Mouse (Mus musculus) heart, adult 2 months (tissue): ENCODE results near the gene Jakmip3.

Experiments
- CTCF ChIP-seq: fragments of 200-600 bp; IDR thresholded peaks from 2 replicates; pipeline ENCODE4 v1.8.1; 2022; ENCODE audit warnings: antibody characterized with exemption, mild to moderate bottlenecking, moderate library complexity
- EP300 ChIP-seq: fragments of 200-500 bp; IDR thresholded peaks from 2 replicates; pipeline ENCODE4 v1.6.1; 2011; ENCODE audit warnings: low read depth, low read length, control low read depth; ENCODE audit not compliant: insufficient read depth
- POLR2A ChIP-seq: fragments of 200-500 bp; IDR thresholded peaks from 2 replicates; pipeline ENCODE4 v1.6.1; 2011; ENCODE audit warnings: mild to moderate bottlenecking, low read depth, low read length, control low read depth; ENCODE audit not compliant: insufficient read depth

DNA sequence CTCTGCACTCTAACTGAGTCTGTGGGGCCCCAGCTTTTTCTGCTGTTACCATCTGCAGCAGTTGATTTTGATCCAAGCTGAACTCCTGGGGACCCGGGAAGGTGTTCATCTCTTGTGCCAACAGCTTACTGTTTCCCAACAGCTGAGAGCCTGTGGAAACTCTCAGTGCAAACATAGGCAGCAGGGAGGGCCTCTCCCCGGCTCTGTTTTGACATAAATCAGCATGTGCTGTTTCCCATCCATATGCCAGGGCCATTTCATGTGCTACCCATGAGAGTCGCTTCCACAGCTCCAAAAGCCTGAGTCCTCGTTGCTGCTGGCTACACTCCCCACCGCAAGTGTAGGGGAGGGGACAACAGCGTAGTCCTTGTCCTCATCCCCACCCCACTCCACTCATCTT, 137.7 kb downstream of the Jakmip3 start:
- TF ChIP-seq CTCF (no peak), POLR2A (no peak), EP300 (no peak)
